Mouse (Mus musculus) kidney, adult 11 months (tissue): ENCODE measurements around the gene Olfr836.
"Not testable (repeated sequence)": the region's sequence is repeated elsewhere in the genome, so short reads cannot be mapped to it uniquely, and the experiment has no call there.

Experiments used
- DNase-seq: peaks from one replicate; pipeline ENCODE4 v3.0.0; 2022

Olfr836 gene

GRCm38 (mm10) chr9:19120082-19120481, at the start of gene Olfr836:
TSS of gene Olfr836 (plus strand) at chr9:19120382.
- no peak for DNase-seq

- DNase-seq: no peak
Measured at GRCm38 (mm10) chr9:19084986-19085385, 35.2 kb upstream of the Olfr836 start.

GRCm38 (mm10) chr9:19092889-19093753, 27.1 kb upstream of the Olfr836 start:
- DNase-seq: not testable (repeated sequence)

- DNase-seq: no peak
Measured at GRCm38 (mm10) chr9:19097286-19097685, 22.9 kb upstream of the Olfr836 start.

GRCm38 (mm10) chr9:19136017-19136416, 15.8 kb downstream of the Olfr836 start, which contains the start of gene Olfr837:
TSS of gene Olfr837 (plus strand) at chr9:19136317.
- no peak for DNase-seq
